Mouse (Mus musculus) adrenal gland, adult (tissue): Measurements from ENCODE around the gene Tex45.

Experiments used
- DNase-seq, 2 experiments: peaks; one replicate each; pipeline ENCODE4 v3.0.0; 2022 to 2023; ENCODE audit warnings: low spot score in 1 of 2; ENCODE audit not compliant: inconsistent age in 2 of 2

Gene Tex45

GRCm38 (mm10) chr8:3483546-3483945, 12.9 kb downstream of the Tex45 start:
- no peak for DNase-seq

GRCm38 (mm10) chr8:3485192-3485591, 14.5 kb downstream of the Tex45 start:
- no peak for DNase-seq

DNA sequence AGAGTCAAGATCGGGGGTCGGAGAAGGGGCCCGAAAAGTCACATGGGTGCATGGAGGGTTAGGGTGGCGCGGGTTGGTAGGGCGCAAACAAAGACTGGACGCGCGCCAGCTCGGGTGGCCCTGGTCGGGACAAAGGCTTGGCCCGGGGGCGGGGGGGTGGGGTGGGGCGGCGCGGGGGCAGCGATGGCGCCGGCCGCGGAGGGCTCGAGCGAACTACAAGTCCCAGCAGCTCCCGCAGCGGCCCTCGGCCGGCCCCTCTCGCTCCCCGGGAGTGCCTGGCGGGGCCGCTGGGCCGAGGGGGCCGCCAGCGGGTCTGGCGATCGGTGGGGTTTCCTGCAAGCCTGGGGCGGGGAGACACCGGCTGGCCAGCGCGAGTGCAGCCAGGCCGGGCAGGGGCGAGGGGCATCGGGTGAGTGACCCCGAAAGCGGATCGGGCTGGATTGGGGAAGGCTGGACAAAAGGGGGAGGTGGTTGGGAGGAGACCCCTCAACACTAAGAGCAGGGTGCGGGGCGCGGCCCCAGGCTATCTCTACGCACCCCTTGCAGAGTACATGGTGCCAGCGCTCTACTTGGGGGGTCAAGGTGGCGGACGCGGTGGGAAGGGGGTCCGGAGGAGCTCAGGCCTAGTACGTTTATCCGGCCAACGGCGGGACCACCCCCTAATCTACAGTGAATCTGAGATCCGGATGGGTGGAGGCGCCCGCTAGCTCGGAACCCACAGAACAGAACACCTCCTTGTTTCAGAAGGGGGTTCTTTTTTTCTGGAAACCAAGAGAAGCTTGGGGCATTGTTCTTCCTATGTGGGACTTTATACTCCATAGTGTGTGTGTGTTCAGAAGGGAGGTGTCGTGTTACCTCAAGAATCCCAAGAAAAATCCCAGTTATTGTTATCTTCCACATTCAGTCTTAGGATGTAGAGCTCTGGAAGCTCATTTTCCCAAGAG, 22.5 kb downstream of the Tex45 start, which contains the start of gene Zfp358:
Gene Zfp358 (plus strand): TSS at position 238 of the 944 bp plus-strand sequence.
- peak; percentile 82 to 89 for DNase-seq

DNA sequence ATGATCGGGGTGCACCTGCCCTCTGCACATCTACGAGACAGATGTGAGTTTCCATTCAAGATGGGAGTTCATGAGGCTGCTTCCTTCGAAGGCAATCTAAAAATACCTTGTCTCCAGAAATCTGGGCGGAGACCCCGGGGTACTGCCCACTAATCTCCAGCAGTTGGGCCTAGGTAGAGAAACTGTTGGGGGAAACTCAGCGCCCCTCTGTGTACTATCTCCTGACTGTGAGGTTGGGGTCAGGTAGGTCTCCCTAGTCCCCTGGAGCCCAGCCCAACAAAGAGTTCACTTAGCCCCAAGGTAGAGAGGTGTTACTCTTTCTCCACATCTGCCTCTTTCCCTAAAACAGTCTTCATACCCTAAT, 23.2 kb downstream of the Tex45 start:
- no peak for DNase-seq

GRCm38 (mm10) chr8:3495578-3496427, 25.1 kb downstream of the Tex45 start:
- DNase-seq, result no peak

DNA sequence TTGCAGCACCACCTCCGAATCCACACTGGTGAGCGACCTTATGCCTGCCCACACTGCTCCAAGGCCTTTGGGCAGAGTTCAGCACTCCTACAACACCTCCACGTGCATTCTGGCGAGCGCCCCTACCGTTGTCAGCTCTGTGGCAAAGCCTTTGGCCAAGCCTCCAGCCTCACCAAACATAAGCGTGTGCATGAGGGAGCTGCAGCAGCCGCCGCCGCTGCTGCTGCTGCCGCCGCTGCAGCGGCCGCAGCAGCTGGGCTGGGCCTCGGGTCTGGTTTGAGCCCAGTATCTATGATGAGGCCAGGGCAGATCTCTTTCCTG, 25.7 kb downstream of the Tex45 start:
- DNase-seq, result no peak

- no peak for DNase-seq
Observed at GRCm38 (mm10) chr8:3498583-3498982, 27.9 kb downstream of the Tex45 start.

- no peak for DNase-seq
Observed at GRCm38 (mm10) chr8:3499751-3500150, 29.1 kb downstream of the Tex45 start.

DNA sequence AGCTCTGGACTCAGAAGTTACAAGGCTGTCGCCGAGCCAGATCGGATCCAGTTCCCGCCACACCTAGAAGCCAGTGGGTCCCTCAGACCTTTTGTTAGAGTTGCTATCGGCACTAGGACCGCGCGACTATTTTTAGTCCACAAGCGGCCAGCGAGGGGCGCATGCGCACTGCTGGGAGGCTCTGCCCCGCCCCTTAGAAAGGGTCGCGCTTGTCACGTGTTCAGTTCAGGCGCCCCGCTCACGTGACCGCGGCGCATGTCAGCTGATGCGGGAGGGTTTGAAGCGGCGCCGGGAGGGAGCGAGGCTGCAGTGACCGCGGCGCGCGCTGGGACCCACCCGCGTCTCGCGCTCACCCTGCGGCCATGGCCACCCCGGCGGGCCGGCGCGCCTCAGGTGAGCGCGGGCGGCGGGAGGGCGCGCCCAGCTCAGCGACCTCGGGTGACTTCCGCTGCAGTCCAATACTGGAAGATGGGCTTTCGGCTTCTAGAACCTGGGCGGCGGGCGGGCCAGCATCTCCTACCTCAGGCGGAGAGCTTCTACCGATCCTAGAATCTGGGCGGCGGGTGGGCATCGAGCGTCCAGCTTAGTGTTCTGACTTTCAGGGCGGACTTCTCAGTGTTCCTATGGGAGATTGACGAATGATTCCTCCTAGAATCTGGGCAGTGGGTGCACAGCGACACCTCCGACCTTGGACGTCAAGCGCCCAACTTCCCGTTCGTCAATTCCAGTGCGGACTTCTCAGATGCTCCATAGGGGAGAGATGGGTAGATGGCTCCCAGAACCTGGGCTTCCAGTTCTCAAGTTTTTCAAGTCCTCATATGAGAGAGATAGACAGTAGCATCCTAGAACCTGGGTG, 29.8 kb downstream of the Tex45 start, which contains the start of gene Mcoln1:
Gene Mcoln1 (plus strand): TSS at position 223 of the 856 bp plus-strand sequence.
- DNase-seq, result peak; percentile 99

GRCm38 (mm10) chr8:3502217-3502616, 31.6 kb downstream of the Tex45 start:
- DNase-seq, result no peak

- no peak for DNase-seq
Observed at GRCm38 (mm10) chr8:3507979-3508754, 37.5 kb downstream of the Tex45 start.

DNA sequence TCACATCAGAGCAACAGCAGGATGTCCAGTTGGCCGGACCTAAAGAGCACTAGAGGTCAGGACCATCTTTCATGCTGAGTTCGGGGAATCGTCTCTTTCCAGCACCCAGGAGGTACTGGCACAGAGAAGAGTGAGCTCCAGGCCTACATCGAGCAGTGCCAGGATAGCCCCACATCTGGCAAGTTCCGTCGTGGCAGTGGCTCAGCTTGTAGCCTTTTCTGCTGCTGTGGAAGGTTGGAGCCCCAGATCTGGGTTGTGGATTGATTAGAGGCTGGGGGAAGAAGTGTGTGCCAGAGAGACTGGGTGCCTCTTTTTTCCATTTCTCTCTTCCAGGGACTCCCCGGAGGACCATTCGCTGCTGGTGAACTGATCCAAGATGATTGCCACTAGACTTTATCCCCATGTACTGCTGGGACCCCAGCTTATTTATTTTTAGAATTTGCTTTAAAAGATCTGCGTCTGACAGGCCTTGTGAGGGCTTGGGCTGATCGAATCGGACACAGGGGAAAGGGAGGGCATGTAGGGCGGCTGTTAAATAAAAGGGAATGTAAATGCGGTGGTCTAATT, 44.1 kb downstream of the Tex45 start:
- DNase-seq, result peak in 1 of 2 experiments; percentile 38

- DNase-seq, result peak; percentile 92 to 97
Observed at GRCm38 (mm10) chr8:3515260-3515671, 44.6 kb downstream of the Tex45 start, which contains the start of gene Pnpla6. TSS of gene Pnpla6 (plus strand) at chr8:3515384.

- peak; percentile 76 to 89 for DNase-seq
Observed at GRCm38 (mm10) chr8:3515771-3516417, 45.2 kb downstream of the Tex45 start.

DNA sequence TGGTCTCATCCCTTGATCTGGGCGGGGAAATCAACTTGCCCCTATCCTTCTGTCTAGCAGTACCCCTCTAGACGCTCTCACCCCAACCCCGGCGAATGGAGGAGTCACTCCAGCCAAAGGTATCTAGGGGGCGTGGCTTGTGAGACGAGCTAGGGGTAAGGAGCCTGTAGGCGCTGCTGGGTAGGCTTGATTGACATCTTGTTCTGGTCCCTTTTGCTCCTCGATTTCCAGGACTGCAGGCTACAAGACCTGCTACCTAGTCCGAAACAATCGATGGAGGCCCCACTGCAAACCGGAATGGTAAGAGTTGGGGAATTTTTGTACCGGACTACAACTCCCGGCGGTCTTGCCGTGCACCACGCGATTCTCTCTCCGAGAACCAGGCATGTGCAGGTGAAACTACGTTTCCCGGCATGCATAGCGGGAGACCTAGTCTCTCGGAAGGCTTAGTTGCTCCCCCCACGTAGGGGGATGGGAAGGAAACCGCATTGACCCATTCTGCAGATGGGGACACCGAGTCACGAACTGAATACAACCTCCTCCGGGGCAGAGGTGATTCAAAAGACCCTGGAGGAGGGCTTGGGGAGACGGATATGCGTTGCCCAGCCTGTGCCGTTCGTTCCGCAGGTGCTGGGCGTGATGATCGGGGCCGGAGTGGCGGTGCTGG, 45.9 kb downstream of the Tex45 start:
- DNase-seq, result peak; percentile 94 to 98

GRCm38 (mm10) chr8:3517117-3517495, 46.4 kb downstream of the Tex45 start:
- no peak for DNase-seq

DNA sequence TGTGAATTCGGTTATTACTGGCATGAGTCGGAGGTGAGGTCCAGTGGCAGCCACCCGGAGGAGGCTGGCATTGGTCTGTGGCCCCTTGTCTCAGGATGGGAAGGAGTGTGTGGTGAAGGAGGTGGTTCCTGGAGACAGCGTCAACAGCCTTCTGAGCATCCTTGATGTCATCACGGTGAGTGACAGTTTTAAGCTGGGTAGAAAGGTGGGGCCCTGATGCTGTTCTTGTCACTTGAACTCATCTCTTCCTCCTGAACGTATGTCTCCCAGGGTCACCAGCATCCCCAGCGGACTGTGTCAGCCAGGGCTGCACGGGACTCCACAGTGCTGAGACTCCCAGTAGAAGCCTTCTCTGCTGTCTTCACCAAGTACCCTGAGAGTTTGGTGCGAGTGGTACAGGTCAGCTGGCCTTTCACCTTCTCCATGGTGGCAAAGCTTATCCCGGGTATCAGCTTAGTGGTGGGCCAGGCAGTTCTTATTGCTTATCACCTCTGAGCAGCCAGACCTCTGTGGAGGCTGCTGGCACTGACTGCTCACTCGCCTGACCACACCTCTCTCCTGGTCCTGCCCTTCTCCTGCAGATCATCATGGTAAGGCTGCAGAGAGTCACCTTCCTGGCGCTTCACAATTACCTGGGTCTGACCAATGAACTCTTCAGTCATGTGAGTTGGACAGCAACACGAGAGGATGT, 51.5 kb downstream of the Tex45 start:
- no peak for DNase-seq

GRCm38 (mm10) chr8:3530816-3531215, 60.2 kb downstream of the Tex45 start:
- DNase-seq, result no peak
